Mouse (Mus musculus) cerebellum, adult 2 months (tissue): ENCODE measurements around the gene Cfap161. TPM values are rescaled to one million over a fixed set of nuclear protein-coding genes. Genes with fewer than 3 reads are reported as not detected.

Experiments
- DNase-seq, 2 experiments: peaks; one replicate each; pipeline ENCODE4 v3.0.0; 2021
- H3K27ac ChIP-seq: fragments of 200-500 bp; 2 replicates; pipeline ENCODE4 v1.5.1; 2012; ENCODE audit warnings: low read length, control low read depth, inconsistent platforms; ENCODE audit not compliant: insufficient read depth
- H3K27me3 ChIP-seq: fragments of 200-500 bp; 2 replicates; pipeline ENCODE4 v1.6.1; 2012; ENCODE audit warnings: inconsistent platforms, mild to moderate bottlenecking, low read length, moderate library complexity; ENCODE audit not compliant: control insufficient read depth, insufficient read depth
- H3K4me1 ChIP-seq: fragments of 200-500 bp; 2 replicates; pipeline ENCODE4 v1.6.1; 2011; ENCODE audit warnings: low read length; ENCODE audit not compliant: control insufficient read depth, insufficient read depth
- H3K4me3 ChIP-seq: fragments of 200-500 bp; replicated peaks from 2 replicates; pipeline ENCODE3; 2011; ENCODE audit warnings: mild to moderate bottlenecking, low read depth, low read length, control low read depth; ENCODE audit not compliant: insufficient read depth
- CTCF ChIP-seq: fragments of 200-500 bp; IDR thresholded peaks from 2 replicates; pipeline ENCODE4 v1.5.1; 2011; ENCODE audit warnings: low read depth, mild to moderate bottlenecking, control low read depth, low read length, moderate library complexity, borderline replicate concordance; ENCODE audit not compliant: insufficient read depth
- POLR2A ChIP-seq: fragments of 200-500 bp; IDR thresholded peaks from 2 replicates; pipeline ENCODE4 v1.6.1; 2011; ENCODE audit warnings: low read length, control low read depth, borderline replicate concordance; ENCODE audit not compliant: insufficient read depth
- WGBS: fragments of 180-500 bp; shearing (Covaris S2); methylation state at CpG from one replicate; pipeline ENCODE4 v1.1.7; 2018; 5-methylcytosine and 5-hydroxymethylcytosine counted together
- polyA plus RNA-seq: library from polyadenylated mRNA; depleted of rRNA; stranded (reverse); fragments of >200 nt; gene quantifications from 2 replicates; pipeline ENCODE4 v1.2.3, GENCODE M21; 2012

Cfap161 gene
- polyA plus RNA-seq, 1 experiment: 1.7 TPM

GRCm38 (mm10) chr7:83811461-83811860 lies 16.8 kb upstream of the Cfap161 start:
- no peak for TF ChIP-seq CTCF
- TF ChIP-seq POLR2A: no peak
- H3K27ac ChIP-seq: no peak overlapping the region
- no peak overlapping the region for H3K4me3 ChIP-seq
- peaks cover 35% of the 10 kb centered on the region for H3K4me1 ChIP-seq
- no peak for DNase-seq
- H3K27me3 ChIP-seq: no peaks in the 10 kb centered on the region
- WGBS: 96% methylated on average over 4 of the region's 4 CpGs

- no peak overlapping the region for H3K27ac ChIP-seq
- DNase-seq: peak; percentile 31 to 44
- H3K4me1 ChIP-seq: peaks cover 35% of the 10 kb centered on the region
- TF ChIP-seq CTCF: no peak
- no peak for TF ChIP-seq POLR2A
- 86% methylated on average over 15 of the region's 15 CpGs for WGBS
- H3K27me3 ChIP-seq: no peaks in the 10 kb centered on the region
- H3K4me3 ChIP-seq: no peak overlapping the region
These were observed 15.7 kb upstream of the Cfap161 start for GRCm38 (mm10) chr7:83810141-83811100.

- peak in 1 of 2 experiments; percentile 36 for DNase-seq
- Histone ChIP-seq H3K27ac (no peak overlapping the region), H3K4me3 (no peak overlapping the region), H3K4me1 (peaks cover 35% of the 10 kb centered on the region), H3K27me3 (no peaks in the 10 kb centered on the region)
- 56% methylated on average over 3 of the region's 3 CpGs for WGBS
- TF ChIP-seq POLR2A: no peak
- TF ChIP-seq CTCF: no peak
These were observed 15.0 kb upstream of the Cfap161 start for GRCm38 (mm10) chr7:83809715-83810114.

- H3K4me1 ChIP-seq: peaks cover 31% of the 10 kb centered on the region
- under 1% methylated on average over 6 of the region's 6 CpGs for whole genome bisulfite sequencing
- H3K27me3 ChIP-seq: no peaks in the 10 kb centered on the region
- TF ChIP-seq CTCF: no peak; the same call in 1 of the 2 replicates
- no peak for TF ChIP-seq POLR2A
- H3K4me3 ChIP-seq: peak overlapping the region; percentile 12
- peak; percentile 98 to 99 for DNase-seq
- H3K27ac ChIP-seq: peak overlapping the region; percentile 15; the same call in 1 of the 2 replicates
These were observed 14.4 kb upstream of the Cfap161 start for GRCm38 (mm10) chr7:83809060-83809459.

GRCm38 (mm10) chr7:83806934-83807333 lies 12.3 kb upstream of the Cfap161 start:
- TF ChIP-seq CTCF (no peak), POLR2A (no peak)
- no peak for DNase-seq
- H3K4me1 ChIP-seq: peaks cover 35% of the 10 kb centered on the region
- H3K27me3 ChIP-seq: no peaks in the 10 kb centered on the region
- H3K27ac ChIP-seq: no peak overlapping the region
- WGBS: 74% methylated on average over 6 of the region's 6 CpGs
- H3K4me3 ChIP-seq: no peak overlapping the region

- TF ChIP-seq POLR2A (no peak), CTCF (no peak)
- 44% methylated on average over 4 of the region's 4 CpGs for whole genome bisulfite sequencing
These were observed 9.1 kb upstream of the Cfap161 start for GRCm38 (mm10) chr7:83803777-83804176.

GRCm38 (mm10) chr7:83802509-83802908 lies 7.8 kb upstream of the Cfap161 start:
- Histone ChIP-seq H3K4me3 (no peak overlapping the region), H3K4me1 (peaks cover 30% of the 10 kb centered on the region), H3K27me3 (no peaks in the 10 kb centered on the region), H3K27ac (no peak overlapping the region)
- WGBS: 8% methylated on average over 7 of the region's 7 CpGs
- TF ChIP-seq CTCF (peak; percentile 70), POLR2A (no peak)
- peak; percentile 56 to 71 for DNase-seq

More at GRCm38 (mm10) chr7:83803777-83804176, 9.1 kb upstream of the Cfap161 start:
- Histone ChIP-seq H3K27ac (no peak overlapping the region), H3K4me3 (no peak overlapping the region), H3K4me1 (peaks cover 40% of the 10 kb centered on the region), H3K27me3 (no peaks in the 10 kb centered on the region)
- DNase-seq: peak in 1 of 2 experiments; percentile 43

GRCm38 (mm10) chr7:83802007-83802406 lies 7.3 kb upstream of the Cfap161 start:
- no peak for TF ChIP-seq POLR2A
- no peak for TF ChIP-seq CTCF
- 87% methylated on average over 2 of the region's 2 CpGs for WGBS
- Histone ChIP-seq H3K4me3 (no peak overlapping the region), H3K27me3 (no peaks in the 10 kb centered on the region), H3K4me1 (peaks cover 25% of the 10 kb centered on the region), H3K27ac (no peak overlapping the region)
- no peak for DNase-seq
